Comparison of ENCODE assay signal across 18 mouse cellular contexts in genomic region chr9:97135866-97136265, GRCm38 (mm10).
"Had no signal": no experiment of that assay in that cellular context is flagged by ENCODE, and none has a peak within 500 bp of the region (broad histone marks: within the 10 kb centered on the region; RNA-seq: fewer than 3 reads in every experiment).

No protein-coding gene starts in this region.

- H3K4me2 ChIP-seq: kidney, embryonic 15.5 days; liver, embryonic 13.5 days; lung, embryonic 15.5 days; midbrain, embryonic 11.5 days; neural tube, embryonic 12.5 days; neural tube, embryonic 15.5 days; stomach, embryonic 15.5 days had no signal

- H3K27ac ChIP-seq: kidney, embryonic 15.5 days; left cerebral cortex, adult 2 months; liver, embryonic 13.5 days; lung, embryonic 15.5 days; neural tube, embryonic 12.5 days; neural tube, embryonic 15.5 days; stomach, embryonic 15.5 days had no signal

- H3K4me3 ChIP-seq: kidney, embryonic 15.5 days; left cerebral cortex, adult 2 months; liver, embryonic 13.5 days; lung, embryonic 15.5 days; neural tube, embryonic 12.5 days; neural tube, embryonic 15.5 days; stomach, embryonic 15.5 days had no signal

- H3K36me3 ChIP-seq: kidney, embryonic 15.5 days; liver, embryonic 13.5 days; lung, embryonic 15.5 days; neural tube, embryonic 12.5 days; neural tube, embryonic 15.5 days; stomach, embryonic 15.5 days had no signal

- H3K27me3 ChIP-seq: kidney, embryonic 15.5 days; lung, embryonic 15.5 days; neural tube, embryonic 12.5 days; neural tube, embryonic 15.5 days; stomach, embryonic 15.5 days had no signal

- H3K9me3 ChIP-seq: kidney, embryonic 15.5 days; liver, embryonic 13.5 days; lung, embryonic 15.5 days; neural tube, embryonic 12.5 days; neural tube, embryonic 15.5 days; stomach, embryonic 15.5 days had no signal

- H3K9ac ChIP-seq: kidney, embryonic 15.5 days; liver, embryonic 13.5 days; lung, embryonic 15.5 days; neural tube, embryonic 12.5 days; neural tube, embryonic 15.5 days; stomach, embryonic 15.5 days had no signal

- DNase-seq: kidney, adult 8-10 months; kidney, postnatal 10 days; layer of hippocampus, postnatal 36 days; liver, embryonic 13.5 days; lung, postnatal 14 days; midbrain, embryonic 14.5 days; right cerebral cortex, adult 18-20 months; right cerebral cortex, postnatal 14 days; right cerebral cortex, postnatal 4 days; spleen, adult 18-20 months; thymus, postnatal 25 days had no signal

- H3K4me1 ChIP-seq: kidney, embryonic 15.5 days; liver, embryonic 13.5 days; lung, embryonic 15.5 days; neural tube, embryonic 12.5 days; neural tube, embryonic 15.5 days; stomach, embryonic 15.5 days had no signal
